Mouse (Mus musculus): ENCODE data around the gene Tfpi2. TPM values are rescaled to one million over a fixed set of nuclear protein-coding genes. Genes with fewer than 3 reads are reported as not detected.

Gene Tfpi2
- total RNA-seq, 2 experiments from 2014 or later: 1.3 to 1.4 TPM

- intact Hi-C loops (cut with DNase I; ENCODE audit: low total_unique reads): no loop called here
- DNase-seq: no peak
Measured at GRCm38 (mm10) chr6:3926140-3926539, 62.6 kb downstream of the Tfpi2 start.

DNA sequence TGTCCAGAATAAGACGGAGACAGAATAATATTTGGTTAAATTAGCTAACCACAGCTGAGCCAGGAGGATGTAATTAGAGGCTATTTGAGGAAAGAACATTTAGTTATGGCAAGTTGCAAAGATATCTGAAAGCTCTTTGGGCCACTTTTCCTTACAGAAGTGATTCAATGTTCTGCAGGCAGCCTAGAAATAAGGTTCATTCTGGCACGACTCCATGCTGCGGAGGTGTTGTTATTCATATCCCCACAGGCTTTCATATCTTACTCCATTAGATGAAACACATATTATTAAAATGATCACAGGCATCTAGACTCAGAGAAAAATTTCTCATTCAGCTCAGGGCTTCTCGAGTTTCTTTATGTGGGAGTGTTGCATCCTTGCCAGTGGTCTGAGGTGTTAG is 65.8 kb downstream of the Tfpi2 start:
- intact Hi-C loops (cut with DNase I; ENCODE audit: low total_unique reads): no loop called here
- no peak for DNase-seq

DNA sequence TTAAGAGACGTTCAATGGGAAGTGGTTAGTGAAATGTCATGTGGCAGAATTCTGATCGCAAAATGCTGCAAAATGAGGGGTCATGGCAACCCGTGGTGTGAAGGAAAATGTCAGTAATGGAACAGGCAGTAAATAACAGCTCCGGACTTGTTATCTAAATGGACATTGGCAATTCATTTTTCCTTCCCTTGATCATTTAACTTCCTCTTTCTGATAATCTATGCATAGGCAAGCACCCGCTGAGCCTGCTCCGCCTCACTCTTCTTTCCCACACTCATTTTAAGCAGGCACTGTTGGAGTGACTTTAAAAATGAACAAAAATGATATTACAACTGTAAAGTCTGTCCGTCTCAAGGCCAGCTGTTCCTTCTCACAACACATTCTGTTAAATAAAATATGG is 72.7 kb downstream of the Tfpi2 start:
- no peak for DNase-seq
- intact Hi-C loops (cut with DNase I; ENCODE audit: low total_unique reads): no loop called here

Other genes with a start within 250 kb of the Tfpi2 start
- 1 to 10 TPM; 1.0 to 1.5 TPM for gene Calcr, start 224.2 kb downstream of the Tfpi2 start, total RNA-seq (2021)
- not detected for gene Gngt1, start 4.9 kb upstream of the Tfpi2 start, total RNA-seq (2021)
- 10 to 100 TPM; 42.8 to 48.3 TPM for gene Gng11, start 15.0 kb upstream of the Tfpi2 start, total RNA-seq (2021)
- 10 to 100 TPM; 17.6 to 19.1 TPM for gene Bet1, start 98.1 kb upstream of the Tfpi2 start, total RNA-seq (2021)